Mouse (Mus musculus) heart, embryonic 14.5 days (tissue): ENCODE measurements around the gene Mettl16. TPM values are rescaled to one million over a fixed set of nuclear protein-coding genes. Genes with fewer than 3 reads are reported as not detected.
A peak's percentile ranks its signal among the peaks of the same experiment; 100 is the strongest.

Experiments used
- ATAC-seq: fragments of 200-750 bp; cut with Nextera tagmentation; 2 replicates; pipeline ENCODE4 v1.8.0; 2017; ENCODE audit warnings: low read depth, moderate TSS enrichment; ENCODE audit not compliant: insufficient number of reproducible peaks, insufficient read depth, low FRiP score
- H3K27ac ChIP-seq, 2 experiments: fragments of 200-500 bp in 1 of 2; fragments of 300-500 bp in 1 of 2; sonication (generic) in 1 of 2; replicated peaks in 1 of 2; 2 replicates each; pipeline ENCODE4 v1.5.1; 2012 to 2014; ENCODE audit warnings: low read depth in 2 of 2, low read length in 2 of 2, control low read depth in 1 of 2, mild to moderate bottlenecking in 1 of 2, mixed read lengths in 1 of 2; ENCODE audit not compliant: control insufficient read depth in 1 of 2, insufficient read depth in 1 of 2
- H3K27me3 ChIP-seq: fragments of 300-500 bp; sonication (generic); 2 replicates; pipeline ENCODE4 v1.6.1; 2014; ENCODE audit warnings: mild to moderate bottlenecking, low read length, control low read depth; ENCODE audit not compliant: control insufficient read depth, insufficient read depth
- H3K36me3 ChIP-seq: fragments of 300-500 bp; sonication (generic); 2 replicates; pipeline ENCODE4 v1.6.1; 2014; ENCODE audit warnings: mild to moderate bottlenecking, control low read depth, low read length, mixed read lengths; ENCODE audit not compliant: control insufficient read depth, insufficient read depth
- H3K4me1 ChIP-seq, 2 experiments: fragments of 200-500 bp in 1 of 2; fragments of 300-500 bp in 1 of 2; sonication (generic) in 1 of 2; 2 replicates each; pipeline ENCODE4 v1.6.1; 2012 to 2014; ENCODE audit warnings: low read length in 2 of 2, control low read depth in 1 of 2, mixed read lengths in 1 of 2; ENCODE audit not compliant: control insufficient read depth in 2 of 2, insufficient read depth in 2 of 2
- H3K4me2 ChIP-seq: fragments of 300-500 bp; sonication (generic); 2 replicates; pipeline ENCODE4 v1.6.1; 2014; ENCODE audit warnings: mild to moderate bottlenecking, low read length
- H3K4me3 ChIP-seq, 2 experiments: fragments of 200-500 bp in 1 of 2; fragments of 300-500 bp in 1 of 2; sonication (generic) in 1 of 2; 2 replicates each; pipeline ENCODE4 v1.5.1; 2012 to 2014; ENCODE audit warnings: low read length in 2 of 2, mild to moderate bottlenecking in 2 of 2, control low read depth in 1 of 2, low read depth in 1 of 2, moderate library complexity in 1 of 2; ENCODE audit not compliant: control insufficient read depth in 1 of 2, insufficient read depth in 1 of 2
- H3K9ac ChIP-seq: fragments of 300-500 bp; sonication (generic); 2 replicates; pipeline ENCODE4 v1.6.1; 2014; ENCODE audit warnings: mild to moderate bottlenecking, low read length
- H3K9me3 ChIP-seq: fragments of 300-500 bp; sonication (generic); 2 replicates; pipeline ENCODE4 v1.6.1; 2016; ENCODE audit warnings: low read length, control low read depth; ENCODE audit not compliant: control insufficient read depth
- WGBS: fragments of 180-500 bp; shearing (Covaris S2); extraction: QIAGEN DNeasy Blood & Tissue Kit; methylation state at CpG from one replicate; pipeline ENCODE4 v1.1.7; 2014; 5-methylcytosine and 5-hydroxymethylcytosine counted together
- polyA plus RNA-seq: library from polyadenylated mRNA; unstranded; fragments of >200 nt; fragmentation: Nextera tagmentation; extraction: Ambion mirVana; gene quantifications from 2 replicates; pipeline ENCODE4 v1.2.1, GENCODE M21; 2014

Gene Mettl16
- polyA plus RNA-seq, 1 experiment from 2014 or later, result 20.3 TPM

DNA sequence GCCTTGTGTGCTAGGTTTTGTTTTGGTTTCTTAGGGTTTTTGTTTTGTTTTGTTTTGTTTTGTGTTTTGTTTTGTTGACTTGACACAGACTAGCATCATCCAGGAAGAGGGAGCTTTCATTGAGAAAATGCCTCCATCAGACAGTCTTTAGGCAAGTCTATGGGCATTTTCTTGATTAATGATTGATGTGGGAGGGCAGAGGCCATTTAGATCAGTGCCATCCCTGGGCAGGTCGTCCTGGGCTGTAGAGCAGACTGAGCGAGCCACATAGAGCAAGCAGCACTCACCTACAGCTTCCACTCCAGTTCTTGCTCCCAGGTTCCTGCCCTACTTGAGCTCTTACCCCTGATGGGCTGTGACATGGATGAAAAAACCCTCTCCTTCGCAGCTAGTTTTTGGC lies 32.8 kb upstream of the Mettl16 start:
- Histone ChIP-seq H3K9me3 (no peaks in the 10 kb centered on the region), H3K9ac (no peak overlapping the region)
- ATAC-seq, result no peak

GRCm38 (mm10) chr11:74748022-74748421 lies 22.6 kb upstream of the Mettl16 start:
- no peaks in the 10 kb centered on the region for H3K27me3 ChIP-seq
- 5% methylated on average over 4 of the region's 4 CpGs for WGBS
- no peaks in the 10 kb centered on the region for H3K36me3 ChIP-seq
- H3K9me3 ChIP-seq, result no peaks in the 10 kb centered on the region
- ATAC-seq, result peak; percentile 50
- no peak overlapping the region; the same call in 1 of the 2 replicates for H3K9ac ChIP-seq
- peaks cover 18 to 25% of the 10 kb centered on the region in 2 experiments for H3K4me1 ChIP-seq
- peak overlapping the region; percentile 9 for H3K4me2 ChIP-seq
- peak overlapping the region; percentile 58 to 86 for H3K27ac ChIP-seq
- H3K4me3 ChIP-seq, result no peak overlapping the region

More for the DNA sequence above, 32.8 kb upstream of the Mettl16 start:
- Histone ChIP-seq H3K27ac (no peak overlapping the region), H3K4me1 (no peaks in the 10 kb centered on the region), H3K4me2 (no peak overlapping the region), H3K36me3 (no peaks in the 10 kb centered on the region), H3K4me3 (no peak overlapping the region), H3K27me3 (no peaks in the 10 kb centered on the region)
- 50% methylated on average over 3 of the region's 3 CpGs for WGBS

GRCm38 (mm10) chr11:74749241-74749640 lies 21.4 kb upstream of the Mettl16 start:
- peak overlapping the region; percentile 58 to 86 for H3K27ac ChIP-seq
- no peak overlapping the region for H3K4me2 ChIP-seq
- H3K27me3 ChIP-seq, result no peaks in the 10 kb centered on the region
- no peak for ATAC-seq
- no peak overlapping the region for H3K4me3 ChIP-seq
- no peak overlapping the region for H3K9ac ChIP-seq
- H3K9me3 ChIP-seq, result no peaks in the 10 kb centered on the region
- H3K4me1 ChIP-seq, result peaks cover 18 to 25% of the 10 kb centered on the region in 2 experiments
- WGBS, result 82% methylated on average over 13 of the region's 13 CpGs
- H3K36me3 ChIP-seq, result no peaks in the 10 kb centered on the region

GRCm38 (mm10) chr11:74750662-74751351 lies 19.8 kb upstream of the Mettl16 start:
- Histone ChIP-seq H3K27me3 (no peaks in the 10 kb centered on the region), H3K4me1 (peaks cover 18 to 25% of the 10 kb centered on the region in 2 experiments), H3K36me3 (no peaks in the 10 kb centered on the region), H3K27ac (no peak overlapping the region), H3K9ac (no peak overlapping the region), H3K4me2 (no peak overlapping the region), H3K4me3 (no peak overlapping the region), H3K9me3 (no peaks in the 10 kb centered on the region)
- 66% methylated on average over 7 of the region's 7 CpGs for WGBS
- ATAC-seq, result no peak

DNA sequence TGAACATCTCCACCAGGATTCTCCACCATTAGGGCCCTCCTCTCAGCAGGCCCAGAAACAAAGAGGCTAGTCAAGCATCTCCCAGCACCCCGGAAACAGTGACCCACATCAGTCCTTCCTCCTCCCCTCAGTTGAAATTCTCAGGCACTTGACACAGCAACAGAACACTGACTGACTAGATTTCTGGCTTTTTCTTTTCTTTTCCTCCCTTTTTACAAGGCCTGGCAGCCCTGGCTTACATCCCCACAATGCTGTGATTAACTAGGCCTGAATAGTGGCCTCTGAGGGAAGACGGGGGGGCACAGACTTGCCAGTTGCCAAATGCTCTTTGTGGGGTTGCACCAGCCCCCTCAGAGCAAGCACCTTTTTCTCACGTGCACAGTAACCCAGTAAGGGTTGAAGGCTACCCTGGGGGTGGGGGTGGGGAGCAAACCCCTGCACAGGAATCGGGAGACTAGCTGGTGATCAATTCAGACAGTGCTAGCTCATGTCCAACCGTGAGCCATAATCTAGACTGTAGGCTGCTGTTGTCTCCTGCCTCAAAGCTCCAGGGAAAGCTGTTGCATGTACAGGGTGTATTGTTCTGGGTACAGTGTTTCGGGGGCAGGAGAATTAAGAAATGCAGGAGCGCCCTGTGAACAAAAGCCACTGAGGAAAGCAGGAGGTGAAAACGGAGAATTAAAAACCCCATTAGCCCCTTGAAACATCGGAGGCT lies 19.1 kb upstream of the Mettl16 start:
- H3K9me3 ChIP-seq, result no peaks in the 10 kb centered on the region
- ATAC-seq, result no peak
- H3K27ac ChIP-seq, result no peak overlapping the region
- H3K9ac ChIP-seq, result no peak overlapping the region
- H3K27me3 ChIP-seq, result no peaks in the 10 kb centered on the region
- no peak overlapping the region for H3K4me3 ChIP-seq
- WGBS, result 70% methylated on average over 9 of the region's 9 CpGs
- peaks cover 21 to 28% of the 10 kb centered on the region in 2 experiments for H3K4me1 ChIP-seq
- H3K36me3 ChIP-seq, result no peaks in the 10 kb centered on the region
- H3K4me2 ChIP-seq, result no peak overlapping the region

- Histone ChIP-seq H3K4me3 (no peak overlapping the region), H3K9me3 (no peaks in the 10 kb centered on the region), H3K9ac (no peak overlapping the region), H3K27ac (peak overlapping the region; percentile 57 to 71), H3K36me3 (no peaks in the 10 kb centered on the region), H3K4me1 (peaks cover 8% of the 10 kb centered on the region in 2 experiments), H3K27me3 (no peaks in the 10 kb centered on the region), H3K4me2 (no peak overlapping the region)
- no peak for ATAC-seq
- WGBS, result 16% methylated on average over 2 of the region's 2 CpGs
Measured at GRCm38 (mm10) chr11:74756631-74757030, 14.0 kb upstream of the Mettl16 start.

DNA sequence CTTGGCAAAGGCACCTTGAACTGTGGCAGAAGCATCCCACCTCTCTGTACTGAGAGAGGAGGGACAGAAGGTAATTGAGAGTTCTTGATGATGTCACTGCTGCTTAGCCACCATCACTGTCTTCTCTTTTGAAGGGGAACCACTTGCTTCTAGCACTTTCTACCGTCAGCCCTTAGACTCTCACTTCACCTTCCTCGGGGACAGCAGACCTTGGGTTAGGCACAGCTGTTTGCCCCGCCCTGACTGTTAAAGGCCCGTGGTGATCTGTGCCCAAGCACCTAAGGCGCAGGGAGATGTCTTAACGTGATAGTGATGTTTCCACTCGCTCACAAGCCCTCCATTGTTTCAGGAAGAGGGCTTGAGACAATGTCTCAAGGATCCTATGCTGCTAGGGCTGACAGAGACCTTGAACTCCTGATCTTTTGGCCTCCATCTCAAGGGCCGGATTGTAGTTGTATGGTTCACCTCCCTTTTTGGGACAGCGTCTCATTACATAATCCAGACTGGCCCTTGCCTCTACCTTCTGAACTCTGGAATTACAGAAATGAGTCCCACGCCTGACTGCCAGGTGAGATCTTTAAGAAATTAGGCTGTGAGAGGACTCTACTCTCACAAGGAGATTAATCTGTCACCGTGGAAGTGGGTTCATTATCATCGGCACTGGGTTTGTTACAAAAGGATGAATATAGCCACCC lies 9.5 kb upstream of the Mettl16 start:
- WGBS, result 68% methylated on average over 12 of the region's 12 CpGs
- no peak overlapping the region for H3K4me3 ChIP-seq
- H3K9ac ChIP-seq, result no peak overlapping the region
- no peak overlapping the region for H3K27ac ChIP-seq
- no peak for ATAC-seq
- peaks cover 8% of the 10 kb centered on the region in 2 experiments for H3K4me1 ChIP-seq
- no peaks in the 10 kb centered on the region for H3K36me3 ChIP-seq
- H3K27me3 ChIP-seq, result no peaks in the 10 kb centered on the region
- H3K4me2 ChIP-seq, result no peak overlapping the region
- no peaks in the 10 kb centered on the region for H3K9me3 ChIP-seq
